Mouse (Mus musculus): ENCODE data around the gene Atxn7l3.
A peak's percentile ranks its signal among the peaks of the same experiment; 100 is the strongest.

Gene Atxn7l3

DNA sequence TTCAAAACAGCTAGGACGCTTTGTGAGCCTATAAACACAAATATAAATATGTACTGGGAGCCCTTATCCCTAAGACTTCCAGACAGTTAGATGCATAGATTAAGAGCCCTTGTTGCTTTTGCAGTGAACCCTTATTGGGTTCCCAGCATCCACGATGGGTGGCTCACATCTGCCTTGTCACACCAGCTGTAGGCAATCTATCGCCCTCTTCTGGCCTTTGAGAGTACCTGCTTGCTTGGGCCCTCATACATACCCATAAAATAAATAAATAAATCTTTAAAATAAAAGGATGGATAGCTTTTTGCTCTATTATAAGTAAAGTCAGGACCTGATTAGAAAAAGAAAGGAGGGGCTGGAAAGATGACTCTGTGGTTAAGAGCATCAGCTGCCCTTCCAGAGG lies 37.9 kb downstream of the Atxn7l3 start:
- DNase-seq: no peak

GRCm38 (mm10) chr11:102258095-102258494 lies 38.3 kb downstream of the Atxn7l3 start:
- no peak for DNase-seq

DNA sequence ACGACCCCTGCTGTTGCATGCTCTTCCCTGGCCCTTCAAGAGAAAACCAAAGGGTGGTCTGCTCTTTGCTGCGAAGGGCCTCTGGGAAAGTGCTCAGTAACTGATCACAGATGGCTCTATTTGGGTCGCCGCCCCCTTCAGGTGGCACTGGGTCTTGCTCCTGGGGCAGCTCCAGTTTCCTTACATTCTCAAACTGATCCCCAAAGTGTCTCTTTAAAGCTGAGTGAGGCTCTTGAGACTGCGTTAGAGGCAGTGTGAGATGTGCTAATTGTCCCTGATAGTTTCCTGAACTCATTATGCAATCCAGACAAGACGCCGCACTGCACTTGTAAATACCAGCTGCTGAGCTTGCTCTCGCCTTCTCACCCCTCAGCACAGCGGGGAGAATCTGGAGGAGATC lies 38.9 kb downstream of the Atxn7l3 start:
- DNase-seq: no peak

- no peak for DNase-seq
These were observed 46.9 kb downstream of the Atxn7l3 start for GRCm38 (mm10) chr11:102249351-102250090.

DNA sequence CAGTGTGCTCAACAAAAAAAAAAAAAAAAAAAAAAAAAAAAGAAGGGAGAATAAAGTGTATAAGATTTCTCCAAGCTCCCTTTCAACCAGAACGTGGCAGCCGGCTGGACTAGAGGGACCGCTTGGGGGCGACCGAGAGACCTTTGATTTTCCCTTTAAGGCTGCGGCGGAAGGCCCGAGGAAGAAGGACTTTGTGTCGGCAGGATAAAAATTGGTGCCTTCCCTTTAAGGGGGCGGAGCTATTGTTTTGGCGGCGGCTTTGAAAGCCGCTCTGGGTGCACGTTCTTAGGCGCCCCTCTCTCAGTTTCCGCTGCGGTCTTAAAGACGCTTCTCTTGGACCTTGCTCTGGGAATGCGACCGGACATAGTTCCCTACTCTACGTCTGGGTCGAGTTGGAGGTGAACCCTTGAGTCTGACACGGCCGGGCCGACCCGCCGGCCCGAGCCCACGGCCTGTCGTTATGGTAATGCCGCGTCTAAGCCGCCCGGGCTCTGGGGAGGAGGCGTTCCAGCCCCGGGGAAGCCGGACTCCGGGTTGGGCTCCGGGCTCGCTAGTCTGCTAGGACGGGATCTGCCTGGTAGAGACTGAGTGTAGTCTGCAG lies 47.7 kb downstream of the Atxn7l3 start, which contains the start of gene BC030867:
BC030867 (plus strand) TSS at position 253 of the 601 bp plus-strand sequence.
- DNase-seq: peak; percentile 94

DNA sequence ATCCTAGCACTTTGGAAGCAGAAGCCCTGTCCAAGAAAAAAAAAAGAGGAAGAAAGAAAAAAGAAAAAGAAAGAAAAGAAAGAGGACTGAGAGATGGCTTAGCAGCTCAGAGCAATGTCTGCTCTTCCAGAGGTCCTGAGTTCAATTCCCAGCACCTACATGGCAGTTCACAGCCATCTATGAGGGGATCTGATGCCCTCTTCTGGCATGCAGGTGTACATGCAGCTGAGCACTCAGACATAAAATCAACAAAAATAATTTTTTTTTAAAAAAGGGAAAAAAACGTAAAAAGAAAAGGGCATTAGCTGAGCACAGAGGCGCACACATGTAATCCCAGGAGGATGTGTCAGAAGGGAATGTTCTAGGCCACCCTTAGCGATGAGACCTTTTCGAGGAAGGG lies 49.6 kb downstream of the Atxn7l3 start:
- DNase-seq: no peak

GRCm38 (mm10) chr11:102246273-102246635 lies 50.2 kb downstream of the Atxn7l3 start:
- no peak for DNase-seq

GRCm38 (mm10) chr11:102245581-102246272 lies 50.7 kb downstream of the Atxn7l3 start:
- DNase-seq: no peak

DNA sequence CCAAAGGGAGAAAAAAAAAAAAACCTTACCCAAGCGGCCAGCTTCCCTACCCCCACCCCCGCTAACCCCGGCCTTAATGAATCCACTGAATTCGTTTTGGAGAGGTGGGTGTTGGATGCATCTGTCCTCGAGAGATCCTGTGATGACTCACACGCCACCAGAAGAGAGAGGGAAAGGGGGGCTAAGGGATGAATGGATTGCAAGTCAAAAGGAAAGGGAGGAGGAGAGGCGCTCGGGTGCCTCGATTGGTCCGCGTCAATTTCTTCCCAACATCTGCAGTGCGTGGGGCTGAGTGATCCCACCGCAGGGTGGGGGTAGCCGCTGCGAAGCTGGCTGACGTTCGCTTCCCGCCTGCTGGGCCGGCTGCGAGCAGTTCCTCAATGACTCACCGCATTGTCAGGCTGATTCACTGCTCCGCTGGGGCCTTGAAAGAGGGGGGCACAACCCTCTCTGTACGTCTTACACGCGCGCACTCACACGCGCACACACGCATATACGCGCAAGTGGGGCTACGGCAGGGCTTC lies 51.4 kb downstream of the Atxn7l3 start:
- DNase-seq: no peak

- DNase-seq: no peak
These were observed 54.6 kb downstream of the Atxn7l3 start for GRCm38 (mm10) chr11:102241874-102242273.

GRCm38 (mm10) chr11:102241246-102241645 lies 55.2 kb downstream of the Atxn7l3 start:
- DNase-seq: peak; percentile 65

DNA sequence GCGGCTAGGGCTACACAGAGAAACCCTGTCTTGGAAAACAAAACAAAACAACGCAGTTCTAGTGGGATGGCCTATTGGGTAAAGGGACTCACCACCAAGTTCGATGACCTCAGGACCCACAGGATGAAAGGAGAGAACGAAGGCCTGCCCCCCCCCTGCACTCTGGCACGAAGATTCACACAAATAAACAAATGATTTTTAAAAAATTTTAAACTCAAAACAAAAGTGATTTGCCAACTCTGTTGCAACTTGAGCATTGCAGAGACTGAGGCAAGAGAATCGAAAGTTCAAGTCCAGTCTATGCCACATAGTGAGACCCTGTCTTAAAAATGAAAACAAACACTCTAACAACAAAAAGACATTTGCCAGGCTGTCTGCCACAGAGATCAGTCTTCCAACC lies 55.8 kb downstream of the Atxn7l3 start:
- DNase-seq: no peak

All from kidney, adult 9 months (tissue).